16 mouse cellular contexts compared by ENCODE assay signal in genomic region chr11:87254149-87254548, GRCm38 (mm10).
DNase-seq lines count a peak whose midpoint lies in the region; ATAC-seq and TF ChIP-seq lines count a peak whose summit lies in the region.
"Had no signal": no experiment of that assay in that cellular context is flagged by ENCODE, and none has a peak within 500 bp of the region (broad histone marks: within the 10 kb centered on the region; RNA-seq: fewer than 3 reads in every experiment).

No protein-coding gene starts in this region.

- H3K9ac ChIP-seq in ES-E14 (ENCODE audit: insufficient read depth, low read depth, low read length, poor library complexity, severe bottlenecking) = no peak overlapping the region
- H3K9ac ChIP-seq: embryonic facial prominence, embryonic 15.5 days; heart, embryonic 15.5 days; intestine, embryonic 15.5 days; liver, embryonic 14.5 days; neural tube, embryonic 12.5 days had no signal

- H3K36me3 ChIP-seq in ES-E14 (ENCODE audit: control insufficient read depth, insufficient read depth, low read length, poor library complexity, severe bottlenecking) = peaks cover 2% of the 10 kb centered on the region; the same call in 1 of the 2 replicates
- H3K36me3 ChIP-seq: embryonic facial prominence, embryonic 15.5 days; heart, embryonic 15.5 days; intestine, embryonic 15.5 days; neural tube, embryonic 12.5 days had no signal

- H3K4me3 ChIP-seq in ES-E14 (ENCODE audit: insufficient read depth in 1 of 2, low read depth in 1 of 2, low read length in 2 of 2, poor library complexity in 1 of 2, severe bottlenecking in 1 of 2) = no peak overlapping the region
- H3K4me3 ChIP-seq: embryonic facial prominence, embryonic 15.5 days; heart, embryonic 15.5 days; intestine, embryonic 15.5 days; megakaryocyte, embryonic 14.5 days; neural tube, embryonic 12.5 days had no signal

- DNase-seq in lung, postnatal 10 days = peak; percentile 12
- DNase-seq in lung, postnatal 4 days = no peak
- DNase-seq in ES-E14 (ENCODE audit: low read depth, low spot score) (peak; percentile 59), ZHBTc4 (ENCODE audit: low read depth, low spot score) (peak; percentile 85)
- DNase-seq in layer of hippocampus, postnatal 36 days = no peak
- DNase-seq: cerebellum, adult 18-20 months had no signal

- peaks cover 2 to 13% of the 10 kb centered on the region in 2 experiments; a peak in 1 of 4 replicates for H3K4me1 ChIP-seq in ES-E14 (ENCODE audit: control insufficient read depth in 2 of 2, insufficient read depth in 2 of 2, low read length in 2 of 2, poor library complexity in 1 of 2)
- H3K4me1 ChIP-seq: embryonic facial prominence, embryonic 15.5 days; intestine, embryonic 15.5 days; neural tube, embryonic 12.5 days had no signal

- in situ Hi-C loops in ES-E14 (cut with MboI; ENCODE audit: low sequenced_read_pairs in 2 of 2, unreplicated experiment in 2 of 2) = no loop called here

- H3K9me3 ChIP-seq in ES-E14 (ENCODE audit: control insufficient read depth, insufficient read depth, low read depth, low read length) = no peaks in the 10 kb centered on the region
- H3K9me3 ChIP-seq: embryonic facial prominence, embryonic 15.5 days; heart, embryonic 15.5 days; intestine, embryonic 15.5 days; neural tube, embryonic 12.5 days had no signal

- H3K27ac ChIP-seq in ES-E14 (ENCODE audit: insufficient read depth, low read depth, low read length, poor library complexity, severe bottlenecking) = no peak overlapping the region
- H3K27ac ChIP-seq: embryonic facial prominence, embryonic 15.5 days; heart, embryonic 15.5 days; intestine, embryonic 15.5 days; liver, embryonic 14.5 days; neural tube, embryonic 12.5 days had no signal

- ATAC-seq in neutrophil, adult 5-6 weeks (ENCODE audit: extremely low read depth, insufficient number of reproducible peaks, low FRiP score, poor library complexity, severe bottlenecking) = peak; percentile 60; the same call in 1 of the 2 replicates
- ATAC-seq in megakaryocyte progenitor cell, adult 5-6 weeks (replicated peaks; ENCODE audit: poor library complexity) = no peak
- ATAC-seq: forebrain, embryonic 16.5 days; intestine, embryonic 15.5 days; Patski had no signal

TF ChIP-seq in ES-E14, 5 proteins besides CTCF, POLR2A, EP300 and RAD21:
- TF ChIP-seq ZNF384 (IDR thresholded peaks at IDR 0.05; ENCODE audit: low read depth, low read length) (no peak), CHD2 (IDR thresholded peaks at IDR 0.05; ENCODE audit: low read depth, low read length) (peak; percentile 67; the same call in 1 of the 2 replicates)

Comparison
In these comparisons a context has a peak if more than half of its experiments do, and no peak if none do; other contexts are left out.
1. DNase-seq: peak in lung, postnatal 10 days (single experiment), ES-E14 (single experiment) and ZHBTc4 (single experiment); none in lung, postnatal 4 days (0 of 2) and layer of hippocampus, postnatal 36 days (0 of 2).